Mouse (Mus musculus) fat pad, adult 2 months (tissue): ENCODE results near the gene Myf6.

ENCODE experiments used
- DNase-seq: peaks from one replicate; pipeline ENCODE4 v3.0.0-alpha.2; 2011; ENCODE audit warnings: low read depth, low spot score; ENCODE audit errors: extremely low read depth

The Myf6 gene

GRCm38 (mm10) chr10:107494568-107494967, at the start of gene Myf6:
Gene Myf6, minus strand, starts transcription at chr10:107494737.
- no peak for DNase-seq

GRCm38 (mm10) chr10:107543026-107543425, 48.5 kb upstream of the Myf6 start:
- DNase-seq = no peak

GRCm38 (mm10) chr10:107528758-107529157, 34.2 kb upstream of the Myf6 start:
- no peak for DNase-seq

GRCm38 (mm10) chr10:107519216-107519615, 24.7 kb upstream of the Myf6 start:
- no peak for DNase-seq

- DNase-seq = no peak
Observed at GRCm38 (mm10) chr10:107516641-107517040, 22.1 kb upstream of the Myf6 start.

- DNase-seq = no peak
Observed at GRCm38 (mm10) chr10:107514735-107515134, 20.2 kb upstream of the Myf6 start.

- DNase-seq = no peak
Observed at GRCm38 (mm10) chr10:107506397-107506796, 11.9 kb upstream of the Myf6 start.

- no peak for DNase-seq
Observed at GRCm38 (mm10) chr10:107503430-107503829, 8.9 kb upstream of the Myf6 start.

- no peak for DNase-seq
Observed at GRCm38 (mm10) chr10:107502193-107502592, 7.7 kb upstream of the Myf6 start.

- no peak for DNase-seq
Observed at GRCm38 (mm10) chr10:107499656-107500055, 5.1 kb upstream of the Myf6 start.

GRCm38 (mm10) chr10:107496402-107496801, 1.9 kb upstream of the Myf6 start:
- no peak for DNase-seq

- DNase-seq = no peak
Observed at GRCm38 (mm10) chr10:107493580-107494474, 710 bp downstream of the Myf6 start.

GRCm38 (mm10) chr10:107492867-107493579, 1.5 kb downstream of the Myf6 start:
- DNase-seq = no peak

- no peak for DNase-seq
Observed at GRCm38 (mm10) chr10:107488654-107489315, 5.8 kb downstream of the Myf6 start.

GRCm38 (mm10) chr10:107486770-107487169, 7.8 kb downstream of the Myf6 start:
- no peak for DNase-seq

- no peak for DNase-seq
Observed at GRCm38 (mm10) chr10:107485870-107486269, 8.7 kb downstream of the Myf6 start, which contains the start of gene Myf5. Gene Myf5, minus strand, starts transcription at chr10:107486134.

GRCm38 (mm10) chr10:107484050-107484449, 10.5 kb downstream of the Myf6 start:
- no peak for DNase-seq

- no peak for DNase-seq
Observed at GRCm38 (mm10) chr10:107473497-107473896, 21.0 kb downstream of the Myf6 start.

- no peak for DNase-seq
Observed at GRCm38 (mm10) chr10:107471712-107472111, 22.8 kb downstream of the Myf6 start.

- DNase-seq = no peak
Observed at GRCm38 (mm10) chr10:107467819-107468218, 26.7 kb downstream of the Myf6 start.
